ENCODE assay signal across 23 mouse cellular contexts in genomic region chr2:144485439-144485838, GRCm38 (mm10). TPM values are rescaled to one million over a fixed set of nuclear protein-coding genes. Genes with fewer than 3 reads are reported as not detected.
DNase-seq lines count a peak whose midpoint lies in the region; ATAC-seq lines count a peak whose summit lies in the region.
"Had no signal": no experiment of that assay in that cellular context is flagged by ENCODE, and none has a peak within 500 bp of the region (broad histone marks: within the 10 kb centered on the region; RNA-seq: fewer than 3 reads in every experiment).

No protein-coding gene starts in this region.

- no peak overlapping the region for H3K27ac ChIP-seq in heart, embryonic 11.5 days (ENCODE audit: low read depth, low read length)
- H3K27ac ChIP-seq in heart, embryonic 12.5 days (ENCODE audit: poor library complexity, severe bottlenecking): no peak overlapping the region
- no peak overlapping the region for H3K27ac ChIP-seq in hindbrain, embryonic 13.5 days
- H3K27ac ChIP-seq: embryonic facial prominence, embryonic 10.5 days; embryonic facial prominence, embryonic 12.5 days; forebrain, embryonic 13.5 days; forebrain, embryonic 15.5 days had no signal

- ATAC-seq in heart, embryonic 11.5 days (replicated peaks; ENCODE audit: insufficient number of reproducible peaks, low FRiP score, low TSS enrichment): no peak
- no peak for ATAC-seq in heart, embryonic 12.5 days (ENCODE audit: insufficient number of reproducible peaks, low FRiP score)
- no peak for ATAC-seq in hindbrain, embryonic 13.5 days (ENCODE audit: low FRiP score)
- ATAC-seq: activated CD4-positive, CD25-positive, alpha-beta regulatory T cell, adult 4 months; CD4-positive, CD25-positive, alpha-beta regulatory T cell, adult 4 months; forebrain, embryonic 13.5 days; forebrain, embryonic 15.5 days; Patski had no signal

- H3K4me1 ChIP-seq in heart, embryonic 11.5 days (ENCODE audit: control insufficient read depth, insufficient read depth, low read length): no peaks in the 10 kb centered on the region
- no peaks in the 10 kb centered on the region for H3K4me1 ChIP-seq in heart, embryonic 12.5 days (replicated peaks)
- H3K4me1 ChIP-seq in hindbrain, embryonic 13.5 days (replicated peaks): no peaks in the 10 kb centered on the region
- H3K4me1 ChIP-seq: embryonic facial prominence, embryonic 12.5 days; forebrain, embryonic 13.5 days had no signal

- no peak overlapping the region for H3K9ac ChIP-seq in heart, embryonic 11.5 days (ENCODE audit: low read depth, low read length)
- H3K9ac ChIP-seq in heart, embryonic 12.5 days: no peak overlapping the region
- no peak overlapping the region for H3K9ac ChIP-seq in hindbrain, embryonic 13.5 days
- H3K9ac ChIP-seq: embryonic facial prominence, embryonic 12.5 days; forebrain, embryonic 13.5 days; forebrain, embryonic 15.5 days had no signal

- WGBS in heart, embryonic 11.5 days (ENCODE audit: insufficient replicate concordance): 76% methylated on average over 7 of the region's 7 CpGs
- WGBS in heart, embryonic 12.5 days: 73% methylated on average over 7 of the region's 7 CpGs
- WGBS in hindbrain, embryonic 13.5 days: 88% methylated on average over 7 of the region's 7 CpGs

- no peak overlapping the region for H3K4me2 ChIP-seq in heart, embryonic 11.5 days
- H3K4me2 ChIP-seq in heart, embryonic 12.5 days: no peak overlapping the region
- H3K4me2 ChIP-seq in hindbrain, embryonic 13.5 days: no peak overlapping the region
- H3K4me2 ChIP-seq: embryonic facial prominence, embryonic 12.5 days; forebrain, embryonic 13.5 days; forebrain, embryonic 15.5 days had no signal

- H3K4me3 ChIP-seq in heart, embryonic 11.5 days (ENCODE audit: low read depth, low read length): no peak overlapping the region
- no peak overlapping the region for H3K4me3 ChIP-seq in heart, embryonic 12.5 days
- H3K4me3 ChIP-seq in hindbrain, embryonic 13.5 days: no peak overlapping the region
- H3K4me3 ChIP-seq: embryonic facial prominence, embryonic 10.5 days; embryonic facial prominence, embryonic 12.5 days; forebrain, embryonic 13.5 days; forebrain, embryonic 15.5 days had no signal

- H3K36me3 ChIP-seq in heart, embryonic 11.5 days (ENCODE audit: control insufficient read depth, insufficient read depth, low read length): no peaks in the 10 kb centered on the region
- H3K36me3 ChIP-seq in heart, embryonic 12.5 days: no peaks in the 10 kb centered on the region
- H3K36me3 ChIP-seq in hindbrain, embryonic 13.5 days: peaks cover 68% of the 10 kb centered on the region
- H3K36me3 ChIP-seq: embryonic facial prominence, embryonic 10.5 days; embryonic facial prominence, embryonic 12.5 days; G1E had no signal

- H3K27me3 ChIP-seq in heart, embryonic 11.5 days (ENCODE audit: control insufficient read depth, insufficient read depth, low read length): no peaks in the 10 kb centered on the region
- no peaks in the 10 kb centered on the region for H3K27me3 ChIP-seq in heart, embryonic 12.5 days (replicated peaks)
- H3K27me3 ChIP-seq in hindbrain, embryonic 13.5 days: no peaks in the 10 kb centered on the region
- H3K27me3 ChIP-seq: embryonic facial prominence, embryonic 12.5 days; forebrain, embryonic 13.5 days; forebrain, embryonic 15.5 days; Patski had no signal

- H3K9me3 ChIP-seq in heart, embryonic 11.5 days (replicated peaks; ENCODE audit: control insufficient read depth, low read length): no peaks in the 10 kb centered on the region
- H3K9me3 ChIP-seq in heart, embryonic 12.5 days (replicated peaks): no peaks in the 10 kb centered on the region
- H3K9me3 ChIP-seq in hindbrain, embryonic 13.5 days: no peaks in the 10 kb centered on the region
- H3K9me3 ChIP-seq: embryonic facial prominence, embryonic 10.5 days; embryonic facial prominence, embryonic 12.5 days; forebrain, embryonic 13.5 days; forebrain, embryonic 15.5 days; G1E had no signal

- DNase-seq in heart, adult 18-20 months: peak; percentile 14 to 43
- peak; percentile 31 to 45 for DNase-seq in heart, adult 9 months (ENCODE audit: low spot score in 2 of 2)
- peak; percentile 10 for DNase-seq in kidney, postnatal 10 days
- DNase-seq in kidney, adult 18-20 months: no peak
- DNase-seq: adrenal gland, adult 8-10 months; adrenal gland, postnatal 14 days; adrenal gland, postnatal 36 days; cerebellum, adult 11-12 months; cerebellum, adult 2 months; cerebellum, adult 9-10 months; cerebellum, postnatal 10 days; cerebellum, postnatal 25 days had no signal

RNA-seq across cellular contexts. Expression of gene Dzank1, which starts 41.8 kb away (rescaled TPM):
- total RNA-seq in heart, adult 18-20 months (2021): under 1 TPM; 0.59 to 0.60 TPM
- polyA plus RNA-seq in heart, embryonic 11.5 days (2014; fragmentation: Nextera tagmentation; extraction: Ambion mirVana): 0.63 and 0.77 TPM in 2 replicates
- 0.88 and 1.3 TPM in 2 replicates for polyA plus RNA-seq in heart, embryonic 12.5 days (2016; fragmentation: Nextera tagmentation; extraction: Ambion mirVana)
- 8.6 and 11.9 TPM in 2 replicates for polyA plus RNA-seq in hindbrain, embryonic 13.5 days (2015; fragmentation: Nextera tagmentation; extraction: Ambion mirVana)

RNA-seq across cellular contexts. Expression of gene Polr3f, which starts 42.1 kb away (rescaled TPM):
- total RNA-seq in heart, adult 18-20 months (2021): 10 to 100 TPM; 10.8 to 11.3 TPM
- polyA plus RNA-seq in heart, embryonic 11.5 days (2014; fragmentation: Nextera tagmentation; extraction: Ambion mirVana): 20.8 and 21.3 TPM in 2 replicates
- 19.6 and 20.1 TPM in 2 replicates for polyA plus RNA-seq in heart, embryonic 12.5 days (2016; fragmentation: Nextera tagmentation; extraction: Ambion mirVana)
- 28.5 and 28.6 TPM in 2 replicates for polyA plus RNA-seq in hindbrain, embryonic 13.5 days (2015; fragmentation: Nextera tagmentation; extraction: Ambion mirVana)
